Mouse (Mus musculus) layer of hippocampus, postnatal 36 days (tissue): ENCODE results near the gene Acot3. TPM values are rescaled to one million over a fixed set of nuclear protein-coding genes. Genes with fewer than 3 reads are reported as not detected.
"Not testable (repeated sequence)": the region's sequence is repeated elsewhere in the genome, so short reads cannot be mapped to it uniquely, and the experiment has no call there.

Source experiments
- DNase-seq, 2 experiments: peaks; one replicate each; pipeline ENCODE4 v3.0.0; 2022
- total RNA-seq, 2 experiments: library from RNA; stranded (reverse); gene quantifications; 2 replicates each; pipeline ENCODE4 v1.2.3; 2021

The Acot3 gene
- total RNA-seq: 1 to 10 TPM; 2.1 TPM

DNA sequence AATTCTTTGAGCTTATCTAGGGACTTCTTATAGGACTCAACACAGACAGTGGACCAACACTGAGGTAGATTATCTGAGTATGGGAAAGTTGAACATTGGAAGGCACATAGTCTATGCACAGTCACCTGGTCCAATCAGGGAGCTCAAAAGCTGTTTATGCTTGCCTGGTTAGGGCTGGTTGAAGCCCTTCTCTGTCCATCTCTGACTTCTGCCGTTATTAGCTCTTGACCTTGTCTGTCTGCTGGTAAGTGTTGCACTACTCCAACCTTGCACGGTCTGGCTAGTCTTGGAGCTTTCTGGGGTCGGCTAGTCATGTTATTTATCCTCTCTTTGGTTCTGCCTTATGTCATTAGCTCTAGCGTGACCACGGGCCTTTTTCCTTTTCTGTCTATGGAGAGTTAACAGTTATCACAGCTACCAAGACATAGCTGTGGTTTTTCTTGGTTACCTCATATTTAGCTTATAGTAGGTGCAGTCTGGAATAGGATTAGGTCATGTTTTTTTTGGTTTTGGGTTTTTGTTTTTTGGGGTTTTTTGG, at the start of gene Acot3:
Gene Acot3, plus strand, starts transcription at position 208 of the 538 bp plus-strand sequence.
- DNase-seq: no peak

- no peak for DNase-seq
Measured at GRCm38 (mm10) chr12:84003866-84004265, 48.1 kb upstream of the Acot3 start.

DNA sequence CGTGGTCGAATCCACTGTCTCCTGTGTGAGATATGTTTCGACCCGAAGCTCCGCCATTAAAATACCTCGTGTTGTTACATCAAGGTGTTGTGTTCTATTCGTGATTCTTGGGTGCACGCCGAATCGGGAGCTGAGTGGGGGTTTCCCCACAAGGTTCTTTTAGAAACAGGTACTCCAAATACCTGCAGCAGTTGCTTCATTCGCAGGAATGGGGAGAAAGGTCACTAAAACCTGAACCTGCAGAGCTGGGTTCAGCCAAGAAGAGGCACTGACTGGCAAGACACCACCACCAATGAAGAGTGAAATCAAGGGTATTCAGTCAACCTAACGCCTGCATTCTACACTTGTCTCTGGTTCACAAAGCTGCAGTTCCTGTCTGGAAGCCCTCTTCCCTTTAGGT, 43.7 kb upstream of the Acot3 start:
- DNase-seq: no peak

GRCm38 (mm10) chr12:84008729-84009128, 43.2 kb upstream of the Acot3 start:
- no peak for DNase-seq

GRCm38 (mm10) chr12:84009171-84009965, 42.6 kb upstream of the Acot3 start, which contains the start of gene Acot1:
TSS of gene Acot1 (plus strand) at chr12:84009490.
- peak; percentile 56 for DNase-seq

GRCm38 (mm10) chr12:84010201-84010600, 41.7 kb upstream of the Acot3 start:
- no peak for DNase-seq

- peak; percentile 67 to 71 for DNase-seq
Measured at GRCm38 (mm10) chr12:84011251-84012040, 40.5 kb upstream of the Acot3 start.

GRCm38 (mm10) chr12:84013130-84013529, 38.8 kb upstream of the Acot3 start:
- DNase-seq: no peak

DNA sequence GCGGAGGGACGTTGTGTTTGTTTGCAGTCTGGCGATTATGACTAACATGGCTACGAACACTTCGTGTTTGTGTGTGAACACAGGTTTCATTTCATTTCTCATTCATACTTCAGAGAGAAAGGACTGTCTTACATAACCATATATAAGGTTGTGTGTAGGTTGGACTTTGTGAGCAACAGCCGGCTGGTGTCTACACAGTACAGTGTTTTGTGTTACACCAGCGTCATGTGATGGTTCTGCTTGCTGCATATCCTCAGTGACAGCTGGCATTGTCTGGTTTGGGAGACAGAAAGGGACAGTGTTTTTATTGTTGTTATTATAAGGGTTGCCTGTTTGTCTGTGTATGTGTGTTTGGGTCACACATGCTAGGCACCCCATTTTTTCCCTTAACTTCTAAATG, 38.2 kb upstream of the Acot3 start:
- no peak for DNase-seq

DNA sequence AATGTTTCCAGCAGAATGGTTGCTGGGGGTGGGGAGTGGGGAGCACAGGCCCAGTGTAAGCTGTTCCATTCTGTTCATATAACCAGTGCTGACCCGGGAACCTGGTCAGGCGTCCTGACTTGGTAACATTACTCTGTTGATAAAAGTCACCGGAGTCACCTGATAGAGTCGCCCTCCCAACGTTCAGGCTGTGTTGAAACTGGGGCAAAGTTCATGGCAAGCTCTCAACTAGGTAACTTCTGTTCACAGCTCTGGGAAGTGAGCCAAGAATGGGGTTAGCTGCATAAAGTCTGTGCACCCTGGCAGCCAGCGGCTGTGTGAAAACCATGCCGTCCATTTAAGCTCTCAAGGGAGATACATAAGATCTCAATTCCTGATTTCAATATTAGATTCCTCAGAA, 31.4 kb upstream of the Acot3 start:
- not testable (repeated sequence) for DNase-seq

DNA sequence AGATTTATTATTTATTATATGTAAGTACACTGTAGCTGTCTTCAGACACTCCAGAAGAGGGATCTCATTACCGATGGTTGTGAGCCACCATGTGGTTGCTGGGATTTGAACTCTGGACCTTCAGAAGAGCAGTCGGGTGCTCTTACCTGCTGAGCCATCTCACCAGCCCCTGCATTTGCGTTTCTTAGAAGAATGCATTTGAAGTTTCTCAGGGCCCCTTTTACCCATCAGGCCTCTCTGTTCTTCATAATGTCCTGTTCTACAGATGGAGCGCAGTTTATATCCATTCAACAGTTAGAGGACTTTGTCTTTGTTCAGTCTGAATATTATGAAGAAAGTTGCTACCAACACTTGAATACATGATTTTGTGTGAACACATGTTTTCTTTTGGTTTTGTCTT, 29.7 kb upstream of the Acot3 start:
- DNase-seq: not testable (repeated sequence)

- DNase-seq: no peak
Measured at GRCm38 (mm10) chr12:84023052-84023745, 28.7 kb upstream of the Acot3 start.

DNA sequence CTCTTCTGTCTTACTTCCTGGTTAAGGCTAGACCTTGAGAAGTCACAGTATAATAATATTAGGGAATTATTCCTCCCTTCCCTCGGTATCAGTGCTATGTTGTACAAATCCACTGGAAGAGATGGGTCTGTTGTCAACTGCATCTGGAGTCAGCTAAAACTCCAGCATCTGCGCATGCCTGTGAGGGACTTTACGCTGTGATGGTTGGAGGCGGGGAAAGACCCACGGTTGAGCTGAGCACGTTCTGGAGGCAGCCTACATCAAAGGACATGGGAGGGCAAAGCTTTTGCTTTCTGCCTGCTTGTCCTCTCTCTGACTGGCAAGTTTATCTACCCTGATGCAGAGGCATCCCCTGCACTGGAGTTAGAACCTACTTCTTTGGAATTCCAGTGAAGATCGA, 26.1 kb upstream of the Acot3 start:
- DNase-seq: no peak

DNA sequence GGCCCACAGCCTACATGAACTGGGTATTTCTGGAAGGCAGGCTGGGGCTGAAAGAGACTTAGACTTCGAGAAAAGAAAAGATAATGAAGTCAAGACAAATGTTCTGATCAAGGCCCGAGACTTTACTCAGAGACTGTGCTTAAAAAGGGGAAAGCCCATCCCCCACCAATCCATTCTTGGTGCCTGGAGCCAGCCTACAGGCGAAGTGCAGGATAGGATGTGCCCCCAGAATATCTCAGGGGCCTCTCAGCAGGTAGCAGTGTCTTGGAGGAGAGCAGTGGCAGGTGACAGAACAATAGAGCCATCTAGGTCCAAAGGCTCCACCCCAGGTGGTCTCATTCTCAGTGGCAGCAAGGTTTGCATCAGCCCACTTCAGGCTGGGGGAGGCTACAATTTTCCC, 23.6 kb upstream of the Acot3 start:
- not testable (repeated sequence) for DNase-seq

DNA sequence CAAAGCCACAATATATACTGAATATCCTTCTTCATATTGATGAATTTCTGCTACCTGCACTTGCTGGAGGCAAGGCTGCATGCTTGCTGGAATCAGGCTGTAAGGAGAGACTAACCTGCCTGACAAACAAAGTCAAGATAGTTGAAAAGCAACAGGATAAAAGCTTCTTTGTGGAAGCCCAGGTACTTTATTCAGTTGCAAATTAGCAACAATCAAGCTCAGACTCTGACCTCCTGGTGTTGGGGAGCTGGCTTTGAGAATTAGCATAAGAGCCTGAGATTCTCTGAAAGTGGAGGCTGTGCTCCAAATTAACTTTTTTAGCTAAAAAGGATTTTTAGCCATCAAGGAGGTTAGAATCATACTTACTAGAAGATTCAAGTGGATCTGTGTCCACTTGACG, 22.9 kb upstream of the Acot3 start:
- not testable (repeated sequence) for DNase-seq

DNA sequence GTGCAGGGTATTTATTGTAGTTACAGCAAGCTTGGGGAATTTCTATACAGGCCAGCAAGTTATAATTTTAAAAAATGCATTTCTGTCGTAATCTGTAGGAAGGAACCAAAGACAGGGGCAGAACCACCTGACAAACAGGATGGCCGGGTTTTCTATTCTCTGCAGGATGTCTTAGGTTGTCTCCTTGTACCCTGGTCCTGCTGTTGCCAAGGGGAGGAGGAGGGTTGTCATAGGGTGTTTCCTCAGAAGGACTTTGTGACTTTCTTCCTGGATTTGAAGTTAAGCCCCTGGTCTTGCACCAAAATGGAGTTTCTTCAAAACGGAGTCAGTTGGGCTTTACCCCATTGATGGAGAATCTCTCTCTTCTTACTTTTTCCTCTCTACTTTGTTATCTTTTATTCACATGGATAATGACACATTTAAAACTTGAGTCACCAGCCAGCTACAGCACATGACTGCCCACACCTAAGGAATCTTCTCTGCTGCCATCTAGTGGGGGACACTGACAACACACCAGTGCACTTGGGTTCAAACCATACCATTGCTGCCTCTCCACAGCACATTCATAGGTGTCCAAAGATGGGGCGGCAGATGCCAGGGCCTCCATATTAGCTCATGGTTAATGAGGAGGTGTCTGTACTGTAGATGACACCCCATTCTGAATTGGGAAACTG, 21.1 kb upstream of the Acot3 start:
- peak; percentile 67 to 79 for DNase-seq

DNA sequence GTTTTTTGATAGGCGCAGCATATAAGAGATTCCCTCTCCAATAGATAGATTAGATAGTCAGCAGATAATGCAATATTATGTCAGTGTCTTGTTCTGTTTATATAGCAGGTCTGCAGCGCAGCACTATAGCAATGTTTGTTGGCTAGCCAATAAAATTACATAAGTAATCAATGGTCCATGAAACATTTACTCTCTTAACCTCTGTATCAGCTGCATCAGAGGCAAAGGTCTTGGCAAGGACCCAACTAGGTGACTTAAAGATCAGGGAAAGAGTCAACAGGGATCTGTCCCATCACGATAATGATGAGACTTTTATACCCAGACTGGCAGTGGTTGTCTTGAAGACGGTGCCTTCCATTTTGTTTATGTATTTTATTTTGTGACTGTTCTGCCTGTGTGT, 19.1 kb upstream of the Acot3 start:
- no peak for DNase-seq

GRCm38 (mm10) chr12:84033302-84033701, 18.6 kb upstream of the Acot3 start:
- DNase-seq: not testable (repeated sequence)

- no peak for DNase-seq
Measured at GRCm38 (mm10) chr12:84034108-84034507, 17.8 kb upstream of the Acot3 start.

DNA sequence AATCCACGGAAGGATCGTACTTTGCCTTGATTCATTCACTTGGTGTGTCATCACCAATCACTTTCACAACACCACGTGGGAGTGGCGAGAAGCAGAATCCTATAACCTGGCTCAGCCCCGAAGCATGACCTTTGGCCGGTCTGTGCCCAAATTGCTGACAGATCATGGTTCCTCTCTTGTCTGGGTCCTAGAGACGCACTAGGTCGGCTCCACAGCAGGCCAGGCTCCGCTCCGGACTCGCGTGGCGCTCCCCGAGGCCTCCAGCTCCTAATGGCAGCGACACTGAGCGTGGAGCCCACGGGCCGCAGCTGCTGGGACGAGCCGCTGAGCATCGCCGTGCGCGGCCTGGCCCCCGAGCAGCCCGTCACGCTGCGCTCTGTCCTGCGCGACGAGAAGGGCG, 13.7 kb upstream of the Acot3 start, which contains the start of gene Acot4:
Gene Acot4, plus strand, starts transcription at position 139 of the 400 bp plus-strand sequence.
- peak; percentile 13 to 15 for DNase-seq

DNA sequence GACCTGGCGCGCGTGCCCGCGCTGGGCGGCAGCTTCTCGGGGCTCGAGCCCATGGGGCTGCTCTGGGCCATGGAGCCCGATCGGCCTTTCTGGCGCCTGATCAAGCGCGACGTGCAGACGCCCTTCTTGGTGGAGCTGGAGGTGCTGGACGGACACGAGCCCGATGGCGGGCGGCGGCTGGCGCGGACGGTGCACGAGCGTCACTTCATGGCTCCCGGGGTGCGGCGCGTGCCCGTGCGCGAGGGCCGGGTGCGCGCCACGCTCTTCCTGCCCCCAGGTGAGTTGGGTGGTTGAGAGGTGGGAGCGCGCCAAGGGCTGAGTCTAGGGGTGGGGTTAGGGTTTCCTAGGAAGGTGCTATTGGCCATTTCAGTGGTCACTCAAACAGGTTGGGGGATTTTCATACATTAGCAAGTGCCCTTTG, 13.2 kb upstream of the Acot3 start, which contains the start of gene Gm49366:
Gene Gm49366, plus strand, starts transcription at position 245 of the 421 bp plus-strand sequence.
- DNase-seq: peak; percentile 24 to 31

- no peak for DNase-seq
Measured at GRCm38 (mm10) chr12:84042248-84042647, 9.7 kb upstream of the Acot3 start.
